Mouse (Mus musculus) monocyte, adult 5-6 weeks (primary cell): Measurements from ENCODE around the gene Mypn. TPM values are rescaled to one million over a fixed set of nuclear protein-coding genes. Genes with fewer than 3 reads are reported as not detected.

Experiments used
- ATAC-seq: fragments of 153-309, 156-312 bp; replicated peaks from 2 replicates; pipeline ENCODE4 v1.8.0; 2017; ENCODE audit warnings: mild to moderate bottlenecking; ENCODE audit not compliant: low TSS enrichment, insufficient number of reproducible peaks, severe bottlenecking, poor library complexity, low FRiP score
- total RNA-seq: library from RNA; stranded (forward); fragments of 200-1000, 200-491, 200-594 nt; gene quantifications from 3 replicates; pipeline ENCODE4 v1.2.3, GENCODE M21; 2017

Mypn gene
- total RNA-seq, 1 experiment from 2014 or later: not detected

- ATAC-seq: no peak
Observed at GRCm38 (mm10) chr10:63123141-63123540, 80.6 kb downstream of the Mypn start.

- peak; percentile 66; the same call in 1 of the 2 replicates for ATAC-seq
Observed at GRCm38 (mm10) chr10:63122516-63122915, 81.2 kb downstream of the Mypn start.

DNA sequence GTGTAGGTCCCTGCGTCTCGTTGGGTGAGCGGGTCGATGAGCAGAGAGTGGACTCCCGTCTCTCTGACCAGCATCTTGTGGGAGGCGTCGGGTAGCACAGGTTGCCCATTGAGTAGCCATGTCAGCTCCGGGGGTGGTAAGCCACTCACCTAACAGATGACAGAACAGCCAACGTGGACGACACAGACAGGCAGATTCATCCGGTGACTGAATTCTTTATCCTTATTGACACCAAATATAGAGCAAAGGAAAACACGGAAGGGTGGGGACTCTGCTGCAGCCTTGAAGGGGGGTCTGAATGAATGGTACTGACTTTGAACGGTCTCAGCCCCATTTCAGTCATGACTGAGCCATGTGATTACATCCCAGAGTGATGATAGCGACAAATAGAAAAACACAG is 81.8 kb downstream of the Mypn start:
- no peak for ATAC-seq

- no peak for ATAC-seq
Observed at GRCm38 (mm10) chr10:63119916-63120315, 83.8 kb downstream of the Mypn start.

- ATAC-seq: no peak
Observed at GRCm38 (mm10) chr10:63117583-63117982, 86.2 kb downstream of the Mypn start.

GRCm38 (mm10) chr10:63116376-63116775 is 87.4 kb downstream of the Mypn start:
- no peak for ATAC-seq

DNA sequence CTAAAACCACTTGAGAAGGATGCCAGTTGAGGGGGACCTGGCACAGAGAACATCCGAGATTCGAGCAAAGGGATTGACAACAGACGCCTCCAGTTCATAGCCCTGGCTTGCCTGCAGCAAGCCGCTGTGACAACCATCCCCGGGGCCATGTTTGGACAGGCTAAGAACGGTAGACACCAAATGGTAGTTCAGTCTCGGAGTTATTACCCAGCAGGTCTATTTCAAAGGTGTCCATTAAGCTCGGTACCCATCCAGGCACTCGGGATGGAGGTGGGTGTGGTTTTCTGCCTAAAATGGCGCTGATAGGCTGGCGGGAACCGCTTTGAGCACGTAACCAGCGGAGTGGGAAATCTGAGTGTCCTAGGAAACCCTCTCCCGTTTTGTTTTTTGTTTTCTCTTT is 87.9 kb downstream of the Mypn start:
- no peak for ATAC-seq

GRCm38 (mm10) chr10:63113716-63114360 is 89.9 kb downstream of the Mypn start:
- no peak for ATAC-seq

DNA sequence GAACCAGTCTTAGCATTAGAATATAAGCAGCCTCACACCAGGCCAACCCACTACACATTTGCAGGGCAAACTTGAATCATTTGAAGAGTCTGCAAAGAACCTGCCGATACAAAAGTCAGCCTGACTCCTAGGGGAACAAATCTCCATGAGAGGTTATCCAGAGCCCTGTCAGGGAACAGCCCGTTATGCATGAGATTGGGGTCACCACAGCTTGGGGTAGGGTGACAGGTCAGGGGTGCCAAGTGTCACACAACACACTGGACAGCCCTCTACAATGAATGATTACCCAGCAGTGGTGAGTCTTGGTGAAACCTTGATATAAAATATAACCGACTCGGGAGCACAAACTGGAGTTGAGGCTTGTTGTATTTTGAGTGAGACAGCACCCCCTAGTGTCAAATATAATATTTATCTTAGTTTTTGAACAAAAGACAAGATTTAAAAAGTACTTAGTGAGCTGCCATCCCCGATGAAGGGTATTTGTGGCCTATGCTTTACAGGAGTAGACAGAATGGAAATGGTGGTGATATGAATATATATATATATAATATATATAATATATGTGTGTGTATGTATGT is 90.6 kb downstream of the Mypn start:
- 0 out of 2 replicates have a peak, but pooled peaks have one; percentile 43 for ATAC-seq

DNA sequence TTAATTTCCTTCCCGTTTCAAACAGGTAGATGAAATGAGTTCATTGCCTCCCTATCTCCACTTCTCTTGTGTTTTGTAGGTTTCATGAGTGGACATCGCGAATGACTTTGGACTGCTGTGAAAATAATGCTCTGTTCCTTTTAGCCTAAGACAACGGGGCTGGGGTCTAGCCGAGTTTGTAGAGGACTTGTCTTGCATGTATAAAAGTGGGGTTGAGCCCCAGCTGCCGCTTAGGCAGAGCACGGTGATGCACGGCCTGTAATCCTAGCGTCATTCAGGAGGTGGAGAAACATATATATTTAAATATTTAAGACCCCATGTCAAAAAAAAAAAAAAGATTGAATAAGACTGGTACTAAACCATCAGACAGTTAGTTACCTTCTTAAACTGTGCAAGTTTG is 103.1 kb downstream of the Mypn start:
- ATAC-seq: no peak

- no peak for ATAC-seq
Observed at GRCm38 (mm10) chr10:63099941-63100562, 103.7 kb downstream of the Mypn start.

DNA sequence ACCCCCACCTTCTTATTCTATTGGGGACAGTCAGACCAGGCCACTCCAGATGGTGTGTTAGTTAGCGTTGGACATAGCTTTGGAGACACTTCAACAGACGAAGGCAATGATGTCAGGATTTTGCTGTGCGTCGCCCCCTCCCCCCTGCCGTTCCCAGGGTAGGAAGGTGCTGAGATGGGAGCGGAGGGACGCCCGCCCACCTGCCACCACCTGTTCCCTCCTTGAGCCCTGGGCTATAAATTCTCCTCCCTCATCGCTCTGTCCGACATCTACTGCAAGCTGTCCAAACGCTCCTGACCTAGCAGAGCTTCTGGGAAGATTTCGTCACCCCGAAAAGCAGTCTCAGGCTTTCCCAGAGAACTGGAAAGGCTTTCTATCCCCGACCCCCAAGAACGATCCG is 104.2 kb downstream of the Mypn start, which contains the start of gene Atoh7:
Atoh7 (plus strand) TSS at position 131 of the 400 bp plus-strand sequence.
- ATAC-seq: no peak

- ATAC-seq: no peak
Observed at GRCm38 (mm10) chr10:63098191-63098590, 105.6 kb downstream of the Mypn start.

- no peak for ATAC-seq
Observed at GRCm38 (mm10) chr10:63096757-63097156, 107.0 kb downstream of the Mypn start.

- no peak for ATAC-seq
Observed at GRCm38 (mm10) chr10:63092616-63093550, 110.9 kb downstream of the Mypn start.

DNA sequence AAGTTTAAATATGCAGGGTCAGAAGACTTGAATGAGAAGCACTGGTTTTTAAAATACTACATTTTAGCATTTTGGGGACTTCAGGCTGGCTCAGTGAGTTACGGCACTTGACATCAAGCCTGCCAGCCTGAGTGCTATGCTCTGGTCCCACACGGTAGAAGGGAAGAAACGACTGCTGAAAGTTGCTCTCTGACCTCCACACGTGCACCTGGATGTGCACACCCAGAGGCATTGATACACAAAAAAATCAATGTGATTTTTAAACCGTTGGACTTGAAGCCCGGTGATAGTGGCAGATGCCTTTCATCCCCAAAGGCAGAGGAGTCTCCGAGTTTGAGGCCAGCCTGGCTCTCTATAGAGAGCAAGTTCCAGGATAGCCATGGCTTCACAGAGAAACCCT is 111.8 kb downstream of the Mypn start:
- ATAC-seq: no peak

GRCm38 (mm10) chr10:63089758-63090571 is 113.8 kb downstream of the Mypn start:
- no peak for ATAC-seq

GRCm38 (mm10) chr10:63089103-63089757 is 114.5 kb downstream of the Mypn start:
- ATAC-seq: no peak
